Mouse (Mus musculus) forelimb bud, embryonic 11.5 days (tissue): Measurements from ENCODE around the gene Scgb1b17.
"Not testable (repeated sequence)": the region's sequence is repeated elsewhere in the genome, so short reads cannot be mapped to it uniquely, and the experiment has no call there.

Source experiments
- DNase-seq: peaks from one replicate; pipeline ENCODE4 v3.0.0-alpha.2; 2012; ENCODE audit warnings: low read depth, low spot score

Scgb1b17 gene

DNA sequence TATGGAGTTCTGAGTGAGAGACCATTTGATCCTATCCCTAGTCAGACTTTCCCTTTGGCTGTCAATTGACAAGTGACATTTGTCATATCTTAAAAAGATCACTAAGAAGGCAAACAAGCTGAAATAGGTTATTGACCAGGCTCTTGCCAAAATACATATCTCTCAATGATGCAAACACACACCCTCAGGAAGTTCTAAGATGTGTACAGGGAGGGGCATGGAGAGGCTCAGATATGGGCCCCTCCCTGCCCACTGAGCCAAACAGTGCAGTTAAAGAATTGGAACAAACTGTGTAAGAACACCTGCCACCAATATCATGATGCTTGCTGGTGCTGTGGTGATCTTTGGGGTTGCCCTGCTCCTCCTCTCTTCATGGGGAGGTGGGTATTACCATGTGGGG, at the start of gene Scgb1b17:
TSS of gene Scgb1b17 (plus strand) at position 301 of the 400 bp plus-strand sequence.
- DNase-seq = not testable (repeated sequence)

GRCm38 (mm10) chr7:33056461-33056860, 6.8 kb upstream of the Scgb1b17 start, which contains the start of gene Scgb2b17:
TSS of gene Scgb2b17 (minus strand) at chr7:33056561.
- DNase-seq = not testable (repeated sequence)
